Mouse (Mus musculus) bone marrow, adult 2 months (tissue): Measurements from ENCODE around the gene Rtn1.

Experiments
- CTCF ChIP-seq: fragments of 200-500 bp; IDR thresholded peaks from 2 replicates; pipeline ENCODE4 v1.5.1; 2011; ENCODE audit warnings: low read length, control low read depth; ENCODE audit not compliant: control insufficient read depth, insufficient read depth
- POLR2A ChIP-seq: fragments of 200-500 bp; IDR thresholded peaks from 2 replicates; pipeline ENCODE4 v1.6.1; 2011; ENCODE audit warnings: low read depth, mild to moderate bottlenecking, control low read depth, low read length, borderline replicate concordance; ENCODE audit not compliant: control insufficient read depth

- TF ChIP-seq POLR2A = no peak
- TF ChIP-seq CTCF = no peak
These were observed 103.9 kb downstream of the Rtn1 start for GRCm38 (mm10) chr12:72304985-72305384.
